Mouse (Mus musculus): Measurements from ENCODE around the gene Hvcn1. TPM values are rescaled to one million over a fixed set of nuclear protein-coding genes. Genes with fewer than 3 reads are reported as not detected.

The Hvcn1 gene
- polyA plus RNA-seq, 1 experiment from 2014 or later, result 1.3 TPM

- WGBS, result 87% methylated on average over 12 of the region's 12 CpGs
- no peak overlapping the region for H3K27ac ChIP-seq (replicated peaks)
Observed at GRCm38 (mm10) chr5:122279799-122280421, 73.3 kb downstream of the Hvcn1 start.

GRCm38 (mm10) chr5:122280422-122280826 lies 73.8 kb downstream of the Hvcn1 start:
- no peaks in the 10 kb centered on the region for H3K36me3 ChIP-seq
- H3K27ac ChIP-seq (replicated peaks), result no peak overlapping the region
- peaks cover 9% of the 10 kb centered on the region for H3K4me1 ChIP-seq
- WGBS, result 47% methylated on average over 6 of the region's 6 CpGs
- no peak overlapping the region for H3K9ac ChIP-seq (replicated peaks)
- H3K4me3 ChIP-seq (replicated peaks), result no peak overlapping the region
- 0 out of 2 replicates have a peak overlapping the region, but pooled peaks have one; percentile 20 for H3K4me2 ChIP-seq
- ATAC-seq (ENCODE audit: low FRiP score), result no peak
- H3K27me3 ChIP-seq (replicated peaks), result no peaks in the 10 kb centered on the region; the same call in 1 of the 2 replicates
- no peaks in the 10 kb centered on the region for H3K9me3 ChIP-seq (replicated peaks)

More at GRCm38 (mm10) chr5:122279799-122280421, 73.3 kb downstream of the Hvcn1 start:
- Histone ChIP-seq H3K4me3 (replicated peaks) (no peak overlapping the region), H3K9me3 (replicated peaks) (no peaks in the 10 kb centered on the region), H3K9ac (replicated peaks) (no peak overlapping the region), H3K4me1 (peaks cover 5% of the 10 kb centered on the region), H3K4me2 (no peak overlapping the region), H3K36me3 (no peaks in the 10 kb centered on the region), H3K27me3 (replicated peaks) (no peaks in the 10 kb centered on the region; the same call in 1 of the 2 replicates)
- ATAC-seq (ENCODE audit: low FRiP score), result no peak

- no peak for ATAC-seq (ENCODE audit: low FRiP score)
- 47% methylated on average over 19 of the region's 19 CpGs for WGBS
- peaks cover 14% of the 10 kb centered on the region for H3K4me1 ChIP-seq
- H3K27ac ChIP-seq (replicated peaks), result no peak overlapping the region
- no peaks in the 10 kb centered on the region for H3K36me3 ChIP-seq
- H3K9me3 ChIP-seq (replicated peaks), result no peaks in the 10 kb centered on the region
- H3K4me2 ChIP-seq, result peak overlapping the region; percentile 20; the same call in 1 of the 2 replicates
- H3K9ac ChIP-seq (replicated peaks), result no peak overlapping the region
- no peaks in the 10 kb centered on the region; the same call in 1 of the 2 replicates for H3K27me3 ChIP-seq (replicated peaks)
- no peak overlapping the region for H3K4me3 ChIP-seq (replicated peaks)
Observed at GRCm38 (mm10) chr5:122280827-122281462, 74.3 kb downstream of the Hvcn1 start.

GRCm38 (mm10) chr5:122283828-122284182 lies 77.2 kb downstream of the Hvcn1 start:
- H3K9me3 ChIP-seq (replicated peaks), result no peaks in the 10 kb centered on the region
- no peaks in the 10 kb centered on the region; the same call in 1 of the 2 replicates for H3K27me3 ChIP-seq (replicated peaks)
- H3K4me3 ChIP-seq (replicated peaks), result peak overlapping the region; percentile 91
- 0 out of 2 replicates have a peak, but pooled peaks cover 4% of the 10 kb centered on the region for H3K36me3 ChIP-seq
- WGBS, result 19% methylated on average over 2 of the region's 2 CpGs
- no peak overlapping the region for H3K27ac ChIP-seq (replicated peaks)
- no peak overlapping the region for H3K9ac ChIP-seq (replicated peaks)
- ATAC-seq (ENCODE audit: low FRiP score), result no peak
- H3K4me2 ChIP-seq, result peak overlapping the region; percentile 94
- H3K4me1 ChIP-seq, result peaks cover 32% of the 10 kb centered on the region

- WGBS, result under 1% methylated on average over 83 of the region's 114 CpGs
- Histone ChIP-seq H3K27me3 (replicated peaks) (no peaks in the 10 kb centered on the region; the same call in 1 of the 2 replicates), H3K36me3 (0 out of 2 replicates have a peak, but pooled peaks cover 4% of the 10 kb centered on the region), H3K4me3 (replicated peaks) (peak within 1 kb of the TSS; percentile 91), H3K4me1 (peaks cover 32% of the 10 kb centered on the region), H3K9me3 (replicated peaks) (no peaks in the 10 kb centered on the region), H3K9ac (replicated peaks) (peak within 1 kb of the TSS; percentile 93), H3K4me2 (peak within 1 kb of the TSS; percentile 94), H3K27ac (replicated peaks) (peak within 1 kb of the TSS; percentile 93)
- peak; percentile 96 for ATAC-seq (ENCODE audit: low FRiP score)
Observed at GRCm38 (mm10) chr5:122284183-122285028, 77.8 kb downstream of the Hvcn1 start, which contains the start of gene Pptc7. TSS of gene Pptc7 (plus strand) at chr5:122284365.

GRCm38 (mm10) chr5:122285029-122285766 lies 78.6 kb downstream of the Hvcn1 start:
- peak; percentile 56 for ATAC-seq (ENCODE audit: low FRiP score)
- Histone ChIP-seq H3K4me3 (replicated peaks) (peak overlapping the region; percentile 91), H3K4me2 (peak overlapping the region; percentile 94), H3K9me3 (replicated peaks) (no peaks in the 10 kb centered on the region), H3K4me1 (peaks cover 32% of the 10 kb centered on the region), H3K9ac (replicated peaks) (peak overlapping the region; percentile 93), H3K27me3 (replicated peaks) (no peaks in the 10 kb centered on the region), H3K27ac (replicated peaks) (peak overlapping the region; percentile 93), H3K36me3 (0 out of 2 replicates have a peak, but pooled peaks cover 4% of the 10 kb centered on the region)
- WGBS, result under 1% methylated on average over 34 of the region's 34 CpGs

- 0 out of 2 replicates have a peak, but pooled peaks cover 4% of the 10 kb centered on the region for H3K36me3 ChIP-seq
- H3K27me3 ChIP-seq (replicated peaks), result no peaks in the 10 kb centered on the region
- H3K9ac ChIP-seq (replicated peaks), result peak overlapping the region; percentile 93
- 53% methylated on average over 7 of the region's 7 CpGs for WGBS
- H3K9me3 ChIP-seq (replicated peaks), result no peaks in the 10 kb centered on the region
- ATAC-seq (ENCODE audit: low FRiP score), result no peak
- H3K4me2 ChIP-seq, result peak overlapping the region; percentile 94
- peak overlapping the region; percentile 91 for H3K4me3 ChIP-seq (replicated peaks)
- H3K4me1 ChIP-seq, result peaks cover 30% of the 10 kb centered on the region
- H3K27ac ChIP-seq (replicated peaks), result no peak overlapping the region
Observed at GRCm38 (mm10) chr5:122285767-122286150, 79.2 kb downstream of the Hvcn1 start.

GRCm38 (mm10) chr5:122286191-122286590 lies 79.6 kb downstream of the Hvcn1 start:
- peak overlapping the region; percentile 94 for H3K4me2 ChIP-seq
- 0 out of 2 replicates have a peak, but pooled peaks cover 4% of the 10 kb centered on the region for H3K36me3 ChIP-seq
- H3K9me3 ChIP-seq (replicated peaks), result no peaks in the 10 kb centered on the region
- no peaks in the 10 kb centered on the region for H3K27me3 ChIP-seq (replicated peaks)
- no peak for ATAC-seq (ENCODE audit: low FRiP score)
- H3K4me3 ChIP-seq (replicated peaks), result peak overlapping the region; percentile 91; the same call in 1 of the 2 replicates
- H3K27ac ChIP-seq (replicated peaks), result no peak overlapping the region
- peaks cover 30% of the 10 kb centered on the region for H3K4me1 ChIP-seq
- no peak overlapping the region for H3K9ac ChIP-seq (replicated peaks)
- WGBS, result 86% methylated on average over 10 of the region's 10 CpGs

GRCm38 (mm10) chr5:122287026-122287425 lies 80.4 kb downstream of the Hvcn1 start:
- H3K4me3 ChIP-seq (replicated peaks), result no peak overlapping the region
- over 99% methylated on average over 4 of the region's 4 CpGs for WGBS
- peak overlapping the region; percentile 9; the same call in 1 of the 2 replicates for H3K4me2 ChIP-seq
- H3K9me3 ChIP-seq (replicated peaks), result no peaks in the 10 kb centered on the region
- no peaks in the 10 kb centered on the region for H3K27me3 ChIP-seq (replicated peaks)
- H3K27ac ChIP-seq (replicated peaks), result no peak overlapping the region
- ATAC-seq (ENCODE audit: low FRiP score), result no peak
- H3K4me1 ChIP-seq, result peaks cover 36% of the 10 kb centered on the region
- 0 out of 2 replicates have a peak, but pooled peaks cover 4% of the 10 kb centered on the region for H3K36me3 ChIP-seq
- no peak overlapping the region for H3K9ac ChIP-seq (replicated peaks)

- 86% methylated on average over 4 of the region's 4 CpGs for WGBS
- Histone ChIP-seq H3K36me3 (0 out of 2 replicates have a peak, but pooled peaks cover 4% of the 10 kb centered on the region), H3K4me2 (no peak overlapping the region)
Observed at GRCm38 (mm10) chr5:122288147-122288811, 81.7 kb downstream of the Hvcn1 start.

More at GRCm38 (mm10) chr5:122288147-122288811, 81.7 kb downstream of the Hvcn1 start:
- H3K9ac ChIP-seq (replicated peaks), result no peak overlapping the region
- H3K27ac ChIP-seq (replicated peaks), result no peak overlapping the region
- H3K9me3 ChIP-seq (replicated peaks), result no peaks in the 10 kb centered on the region
- no peaks in the 10 kb centered on the region for H3K27me3 ChIP-seq (replicated peaks)
- H3K4me1 ChIP-seq, result peaks cover 44% of the 10 kb centered on the region
- ATAC-seq (ENCODE audit: low FRiP score), result no peak
- H3K4me3 ChIP-seq (replicated peaks), result no peak overlapping the region
